Mouse (Mus musculus): ENCODE measurements at regions not wholly inside any gene's neighbourhood (a gene's known extent, or its start where the extent isn't known, plus 50 kb on each side); places are given as distances from the start of the nearest gene placed in this dataset.
A peak's percentile ranks its signal among the peaks of the same experiment; 100 is the strongest.

GRCm38 (mm10) chr4:55851027-55851426, 318.8 kb upstream of the Klf4 start:
- DNase-seq (ENCODE audit: low read depth): no peak
- TF ChIP-seq POLR2A (IDR thresholded peaks at IDR 0.05; ENCODE audit: borderline replicate concordance, extremely low read depth, insufficient read depth, insufficient read length, poor library complexity, severe bottlenecking): no peak

- peak; percentile 35 for DNase-seq (ENCODE audit: low read depth)
- TF ChIP-seq CTCF (IDR thresholded peaks at IDR 0.05; ENCODE audit: borderline replicate concordance, extremely low read depth, insufficient read depth, insufficient read length) (no peak), POLR2A (IDR thresholded peaks at IDR 0.05; ENCODE audit: borderline replicate concordance, extremely low read depth, insufficient read depth, insufficient read length, poor library complexity, severe bottlenecking) (no peak)
Observed at GRCm38 (mm10) chr4:55843727-55844401, 311.6 kb upstream of the Klf4 start.

GRCm38 (mm10) chr4:55838568-55838967, 306.3 kb upstream of the Klf4 start:
- TF ChIP-seq POLR2A (IDR thresholded peaks at IDR 0.05; ENCODE audit: borderline replicate concordance, extremely low read depth, insufficient read depth, insufficient read length, poor library complexity, severe bottlenecking) (no peak), CTCF (IDR thresholded peaks at IDR 0.05; ENCODE audit: borderline replicate concordance, extremely low read depth, insufficient read depth, insufficient read length) (no peak)
- DNase-seq (ENCODE audit: low read depth): no peak

- TF ChIP-seq POLR2A (IDR thresholded peaks at IDR 0.05; ENCODE audit: borderline replicate concordance, extremely low read depth, insufficient read depth, insufficient read length, poor library complexity, severe bottlenecking) (no peak), CTCF (IDR thresholded peaks at IDR 0.05; ENCODE audit: borderline replicate concordance, extremely low read depth, insufficient read depth, insufficient read length) (no peak)
- no peak for DNase-seq (ENCODE audit: low read depth)
Observed at GRCm38 (mm10) chr4:55824047-55824760, 291.9 kb upstream of the Klf4 start.

- TF ChIP-seq POLR2A (IDR thresholded peaks at IDR 0.05; ENCODE audit: borderline replicate concordance, extremely low read depth, insufficient read depth, insufficient read length, poor library complexity, severe bottlenecking): no peak
- no peak for TF ChIP-seq CTCF (IDR thresholded peaks at IDR 0.05; ENCODE audit: borderline replicate concordance, extremely low read depth, insufficient read depth, insufficient read length)
- no peak for DNase-seq (ENCODE audit: low read depth)
Observed at GRCm38 (mm10) chr4:55823583-55823982, 291.3 kb upstream of the Klf4 start.

- no peak for DNase-seq (ENCODE audit: low read depth)
- TF ChIP-seq CTCF (IDR thresholded peaks at IDR 0.05; ENCODE audit: borderline replicate concordance, extremely low read depth, insufficient read depth, insufficient read length) (no peak), POLR2A (IDR thresholded peaks at IDR 0.05; ENCODE audit: borderline replicate concordance, extremely low read depth, insufficient read depth, insufficient read length, poor library complexity, severe bottlenecking) (no peak)
Observed at GRCm38 (mm10) chr4:55817035-55817818, 285.0 kb upstream of the Klf4 start.

GRCm38 (mm10) chr4:55815832-55816231, 283.6 kb upstream of the Klf4 start:
- no peak for TF ChIP-seq CTCF (IDR thresholded peaks at IDR 0.05; ENCODE audit: borderline replicate concordance, extremely low read depth, insufficient read depth, insufficient read length)
- no peak for TF ChIP-seq POLR2A (IDR thresholded peaks at IDR 0.05; ENCODE audit: borderline replicate concordance, extremely low read depth, insufficient read depth, insufficient read length, poor library complexity, severe bottlenecking)
- no peak for DNase-seq (ENCODE audit: low read depth)

- DNase-seq (ENCODE audit: low read depth): no peak
- no peak for TF ChIP-seq POLR2A (IDR thresholded peaks at IDR 0.05; ENCODE audit: borderline replicate concordance, extremely low read depth, insufficient read depth, insufficient read length, poor library complexity, severe bottlenecking)
- no peak for TF ChIP-seq CTCF (IDR thresholded peaks at IDR 0.05; ENCODE audit: borderline replicate concordance, extremely low read depth, insufficient read depth, insufficient read length)
Observed at GRCm38 (mm10) chr4:55812846-55813245, 280.6 kb upstream of the Klf4 start.

GRCm38 (mm10) chr4:55811656-55812055, 279.4 kb upstream of the Klf4 start:
- no peak for TF ChIP-seq POLR2A (IDR thresholded peaks at IDR 0.05; ENCODE audit: borderline replicate concordance, extremely low read depth, insufficient read depth, insufficient read length, poor library complexity, severe bottlenecking)
- DNase-seq (ENCODE audit: low read depth): no peak

- TF ChIP-seq POLR2A (IDR thresholded peaks at IDR 0.05; ENCODE audit: borderline replicate concordance, extremely low read depth, insufficient read depth, insufficient read length, poor library complexity, severe bottlenecking) (no peak), CTCF (IDR thresholded peaks at IDR 0.05; ENCODE audit: borderline replicate concordance, extremely low read depth, insufficient read depth, insufficient read length) (no peak)
- DNase-seq (ENCODE audit: low read depth): peak; percentile 13
Observed at GRCm38 (mm10) chr4:55808501-55808900, 276.2 kb upstream of the Klf4 start.

- DNase-seq (ENCODE audit: low read depth): no peak
- TF ChIP-seq POLR2A (IDR thresholded peaks at IDR 0.05; ENCODE audit: borderline replicate concordance, extremely low read depth, insufficient read depth, insufficient read length, poor library complexity, severe bottlenecking) (no peak), CTCF (IDR thresholded peaks at IDR 0.05; ENCODE audit: borderline replicate concordance, extremely low read depth, insufficient read depth, insufficient read length) (no peak)
Observed at GRCm38 (mm10) chr4:55806799-55807198, 274.5 kb upstream of the Klf4 start.

Data from brain, embryonic 14.5 days (tissue).